Mouse (Mus musculus): ENCODE data around the gene Gm49353.

The Gm49353 gene

GRCm38 (mm10) chr10:29198642-29199041, at the start of gene Gm49353:
TSS of gene Gm49353 (plus strand) at chr10:29198954.
- no peak for DNase-seq (ENCODE audit: low read depth)

- DNase-seq (ENCODE audit: low read depth) = no peak
Measured at GRCm38 (mm10) chr10:29155304-29155703, 43.5 kb upstream of the Gm49353 start.

- DNase-seq (ENCODE audit: low read depth) = no peak
Measured at GRCm38 (mm10) chr10:29161664-29162063, 37.1 kb upstream of the Gm49353 start.

- DNase-seq (ENCODE audit: low read depth) = no peak
Measured at GRCm38 (mm10) chr10:29173778-29174177, 25.0 kb upstream of the Gm49353 start.

- no peak for DNase-seq (ENCODE audit: low read depth)
Measured at GRCm38 (mm10) chr10:29175656-29176055, 23.1 kb upstream of the Gm49353 start.

GRCm38 (mm10) chr10:29176881-29177280, 21.9 kb upstream of the Gm49353 start:
- DNase-seq (ENCODE audit: low read depth) = peak; percentile 38

GRCm38 (mm10) chr10:29178003-29178402, 20.8 kb upstream of the Gm49353 start:
- peak; percentile 84 for DNase-seq (ENCODE audit: low read depth)

GRCm38 (mm10) chr10:29180210-29180609, 18.5 kb upstream of the Gm49353 start:
- no peak for DNase-seq (ENCODE audit: low read depth)

- DNase-seq (ENCODE audit: low read depth) = no peak
Measured at GRCm38 (mm10) chr10:29181046-29181445, 17.7 kb upstream of the Gm49353 start.

GRCm38 (mm10) chr10:29193769-29194168, 5.0 kb upstream of the Gm49353 start:
- no peak for DNase-seq (ENCODE audit: low read depth)

GRCm38 (mm10) chr10:29196811-29197210, 1.9 kb upstream of the Gm49353 start:
- DNase-seq (ENCODE audit: low read depth) = no peak

- peak; percentile 36 for DNase-seq (ENCODE audit: low read depth)
Measured at GRCm38 (mm10) chr10:29199835-29200234, 1.1 kb downstream of the Gm49353 start.

GRCm38 (mm10) chr10:29200609-29201008, 1.9 kb downstream of the Gm49353 start:
- DNase-seq (ENCODE audit: low read depth) = no peak

- peak; percentile 89 for DNase-seq (ENCODE audit: low read depth)
Measured at GRCm38 (mm10) chr10:29206730-29207129, 8.0 kb downstream of the Gm49353 start.

GRCm38 (mm10) chr10:29208735-29209134, 10.0 kb downstream of the Gm49353 start:
- DNase-seq (ENCODE audit: low read depth) = no peak

GRCm38 (mm10) chr10:29211453-29211852, 12.7 kb downstream of the Gm49353 start, which contains the start of gene 9330159F19Rik:
TSS of gene 9330159F19Rik (plus strand) at chr10:29211606.
- no peak for DNase-seq (ENCODE audit: low read depth)

GRCm38 (mm10) chr10:29213534-29214100, 14.9 kb downstream of the Gm49353 start:
- DNase-seq (ENCODE audit: low read depth) = no peak

GRCm38 (mm10) chr10:29216957-29217356, 18.2 kb downstream of the Gm49353 start:
- DNase-seq (ENCODE audit: low read depth) = no peak

GRCm38 (mm10) chr10:29217451-29217850, 18.7 kb downstream of the Gm49353 start:
- DNase-seq (ENCODE audit: low read depth) = no peak

- peak; percentile 3 for DNase-seq (ENCODE audit: low read depth)
Measured at GRCm38 (mm10) chr10:29225329-29225728, 26.6 kb downstream of the Gm49353 start.

GRCm38 (mm10) chr10:29231208-29231607, 32.5 kb downstream of the Gm49353 start:
- DNase-seq (ENCODE audit: low read depth) = peak; percentile 15

Measured in NIH3T3 (cell line).